Mouse (Mus musculus) left cerebral cortex, adult 8-10 months (tissue): Measurements from ENCODE around the gene Zbtb16. TPM values are rescaled to one million over a fixed set of nuclear protein-coding genes. Genes with fewer than 3 reads are reported as not detected.

Experiments
- DNase-seq, 2 experiments: peaks; one replicate each; pipeline ENCODE4 v3.0.0; 2022; ENCODE audit warnings: low spot score in 2 of 2
- total RNA-seq, 4 experiments: library from RNA; stranded (reverse); gene quantifications; 2 replicates each; pipeline ENCODE4 v1.2.4; 2022

Zbtb16 gene
- total RNA-seq, 4 experiments from 2014 or later = 66.8 to 72.0 (median 69.8) TPM

DNA sequence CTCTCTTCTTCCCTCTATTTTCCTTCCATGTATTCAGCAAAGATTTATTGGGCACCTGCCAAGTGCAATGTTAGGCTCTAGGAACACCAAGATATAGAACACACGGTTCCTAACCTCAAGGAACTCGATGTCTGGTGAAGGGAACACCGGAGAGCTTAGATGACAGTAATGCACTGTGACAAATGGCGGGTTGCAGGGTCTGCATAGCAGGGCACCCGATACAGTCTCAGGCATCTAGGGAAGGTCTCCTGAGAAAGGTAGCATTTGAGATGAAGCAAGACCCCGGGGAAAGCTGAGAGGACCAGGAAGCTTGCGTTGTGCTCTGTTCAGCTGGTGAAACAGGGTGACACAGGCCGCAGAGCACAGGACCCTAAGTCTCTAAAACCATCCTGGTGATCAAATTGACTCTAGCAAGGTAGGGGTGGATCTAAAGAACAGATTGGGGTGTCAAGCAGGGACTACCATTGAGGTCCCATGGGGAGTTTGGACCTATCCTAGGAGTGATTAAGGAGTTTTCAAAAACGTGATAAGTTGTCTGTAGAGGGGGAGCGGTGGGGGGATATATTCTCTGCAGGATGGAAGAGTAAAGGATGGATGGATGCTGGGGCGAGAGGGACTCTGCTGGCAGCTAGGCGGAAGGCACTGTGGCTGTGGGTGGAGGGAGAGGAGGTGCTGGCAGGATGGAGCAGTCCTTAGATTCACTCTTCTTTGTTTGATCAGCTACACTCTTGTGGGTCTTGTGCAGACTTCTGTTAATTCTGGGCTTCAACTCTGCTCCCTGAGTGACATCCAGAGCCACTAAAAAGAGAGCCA lies 187.5 kb downstream of the Zbtb16 start:
- peak in 1 of 2 experiments; percentile 11 for DNase-seq

DNA sequence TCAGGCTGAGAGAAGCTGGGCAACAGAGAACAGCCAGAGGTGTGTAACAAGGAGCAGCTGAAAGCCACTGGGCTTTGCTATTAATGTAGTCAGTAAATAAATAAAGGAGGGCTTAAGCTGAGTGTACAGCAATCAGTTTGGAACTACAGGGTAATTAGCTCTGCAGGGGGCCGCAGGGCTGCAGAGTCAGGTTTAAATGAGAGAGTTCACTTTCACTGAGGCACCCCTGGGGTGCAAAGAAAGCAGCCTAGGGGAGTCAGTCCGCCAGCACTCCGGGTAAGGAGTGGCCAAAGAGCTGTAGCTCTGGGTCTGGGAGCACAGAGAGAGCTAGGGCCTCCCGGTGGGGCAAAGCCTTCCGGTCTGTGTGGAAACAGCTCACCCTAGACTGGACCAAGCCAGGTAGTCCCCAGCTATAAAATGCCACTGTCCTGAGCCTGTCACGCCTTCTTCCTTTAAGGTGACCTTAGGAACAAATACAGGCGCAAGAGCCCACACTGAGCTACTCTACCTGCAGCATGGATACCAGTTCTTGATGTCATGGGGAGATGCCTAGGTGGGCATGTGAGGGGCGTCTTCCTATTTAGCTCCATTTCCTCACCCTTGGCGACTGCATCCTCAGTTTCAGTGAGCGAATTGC lies 188.3 kb downstream of the Zbtb16 start:
- peak in 1 of 2 experiments; percentile 8 for DNase-seq

DNA sequence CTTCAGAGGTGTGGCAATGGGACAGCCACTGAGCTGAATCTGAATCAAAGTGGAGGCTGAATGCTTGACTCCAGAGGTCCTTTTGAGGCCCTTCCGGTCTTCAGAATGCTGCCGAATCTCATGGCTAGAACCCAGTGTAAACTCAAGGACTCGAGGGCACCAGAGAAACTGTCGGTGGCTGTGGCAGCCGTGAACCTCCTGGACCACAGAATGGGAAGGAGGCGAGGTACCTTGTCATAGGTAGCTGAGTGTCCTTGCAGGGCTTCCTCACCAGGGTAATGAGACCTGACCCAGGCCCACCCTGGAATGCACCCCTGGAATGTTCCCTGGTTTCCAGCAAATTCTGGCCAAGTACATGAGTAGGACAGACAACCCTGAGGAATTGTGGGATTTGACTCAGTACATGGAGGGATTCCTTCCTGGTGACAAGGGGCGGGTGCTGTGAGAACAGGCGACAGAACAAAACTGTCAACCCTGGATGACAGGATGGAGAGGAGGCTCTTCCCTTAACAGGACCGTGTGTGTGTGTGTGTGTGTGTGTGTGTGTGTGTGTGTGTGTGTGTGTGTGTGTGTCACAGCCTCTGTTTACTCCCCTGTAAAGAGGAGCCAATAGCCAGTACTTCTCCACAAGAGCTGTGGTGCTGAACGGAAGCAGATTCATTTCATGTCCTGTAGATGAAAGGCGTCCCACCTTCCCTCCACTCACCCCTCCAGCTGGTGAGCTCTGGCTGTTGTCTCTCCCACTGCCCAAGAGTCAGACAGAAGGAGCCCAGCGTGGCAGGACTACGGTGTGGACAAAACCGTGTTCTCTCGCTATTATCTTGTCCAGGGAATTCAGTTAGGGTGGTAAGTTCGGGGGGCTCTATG lies 189.0 kb downstream of the Zbtb16 start:
- DNase-seq = peak in 1 of 2 experiments; percentile 5

DNA sequence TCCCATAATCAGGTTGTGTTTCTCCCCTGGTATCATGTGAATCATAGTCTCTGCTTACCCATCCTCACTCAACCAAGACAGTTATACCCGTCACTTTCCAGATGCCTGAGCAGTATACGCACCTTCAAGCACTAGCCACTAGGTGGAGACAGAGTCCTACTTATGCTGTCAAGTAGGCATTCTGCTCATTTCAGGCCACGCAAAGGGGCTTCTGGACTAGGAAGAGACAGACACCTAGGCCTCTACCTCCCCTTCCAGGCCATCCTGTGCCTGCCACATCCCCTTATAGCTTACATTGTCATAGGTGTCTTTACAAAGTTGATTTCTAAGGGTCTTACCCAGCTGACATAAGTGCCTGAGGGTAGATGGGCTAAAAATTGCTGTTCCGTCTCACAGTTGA lies 189.8 kb downstream of the Zbtb16 start:
- DNase-seq = peak in 1 of 2 experiments; percentile 54

DNA sequence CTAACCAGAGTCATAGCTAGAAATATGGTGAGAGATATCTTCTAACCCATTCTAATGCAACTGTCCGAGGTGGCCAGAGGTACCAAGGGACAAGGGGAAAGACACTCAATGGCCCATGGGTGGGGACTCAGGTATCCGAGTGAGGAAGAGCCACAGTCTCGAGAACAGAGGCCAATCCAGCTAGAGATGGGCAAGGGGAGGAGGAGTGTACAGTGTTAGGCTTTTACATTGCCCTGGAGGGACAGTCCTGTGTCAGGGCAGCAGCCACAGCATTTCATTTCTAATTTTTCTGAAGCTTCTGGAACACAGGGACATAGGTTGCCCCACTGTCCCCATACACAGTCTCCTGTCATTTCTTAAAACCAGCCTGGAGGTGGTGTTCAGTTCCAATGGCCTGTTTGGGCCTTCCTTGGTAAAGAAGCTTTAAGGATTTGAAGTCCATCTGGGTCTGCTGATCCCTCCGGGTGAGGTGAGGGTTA lies 190.3 kb downstream of the Zbtb16 start:
- DNase-seq = no peak

DNA sequence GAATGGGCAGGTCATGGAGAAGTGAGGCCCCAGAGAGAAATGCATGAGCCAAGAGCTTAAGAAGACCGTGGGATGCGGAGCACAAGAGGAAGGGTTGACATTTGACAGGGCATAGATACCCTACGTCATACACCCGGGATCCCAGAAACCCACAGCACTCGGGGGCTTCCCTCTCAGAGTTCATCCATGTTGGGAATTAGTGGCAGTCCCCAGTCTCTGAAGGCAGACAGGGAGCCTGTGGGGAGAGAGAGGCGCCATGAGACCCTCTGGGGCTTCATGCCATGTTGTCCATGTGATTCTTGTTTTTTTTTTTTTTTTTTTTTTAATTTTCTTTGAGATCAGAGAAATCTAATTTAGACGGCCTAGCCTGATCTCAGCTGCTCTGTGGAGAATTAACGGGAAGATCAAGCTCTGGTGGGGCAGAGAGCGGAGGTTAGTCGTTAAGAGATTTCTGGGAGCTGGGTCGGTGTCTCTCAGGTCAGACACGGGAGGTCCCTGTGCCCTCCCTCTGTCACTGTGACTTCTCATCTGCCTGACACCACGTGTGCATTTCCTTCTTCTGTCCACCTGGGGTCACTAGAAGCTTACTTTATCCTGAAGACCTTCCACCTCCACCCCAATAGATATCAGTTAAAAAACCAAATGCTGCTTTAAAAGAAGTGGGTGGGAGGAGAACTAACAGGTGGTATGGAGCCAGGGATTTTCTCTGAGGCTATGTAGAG lies 190.9 kb downstream of the Zbtb16 start:
- peak in 1 of 2 experiments; percentile 18 for DNase-seq

DNA sequence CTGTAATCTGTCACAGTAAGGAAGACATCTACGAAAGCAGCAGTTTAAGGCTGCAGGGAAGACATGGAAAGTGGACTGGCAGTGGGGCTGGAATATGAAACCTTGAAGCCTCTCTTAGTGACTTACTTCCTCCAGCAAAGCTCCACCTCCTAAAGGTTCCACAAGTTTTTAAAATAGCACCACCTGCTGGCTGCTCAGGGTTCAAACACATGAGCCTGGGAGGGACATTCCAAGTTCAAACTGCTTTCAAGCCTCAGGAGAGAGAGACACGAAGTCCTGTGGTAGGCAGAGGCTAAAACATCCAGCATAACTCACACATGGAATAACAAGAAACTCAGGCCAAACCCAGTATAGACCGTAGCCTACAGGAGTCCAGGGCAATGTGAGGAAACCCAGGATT lies 191.6 kb downstream of the Zbtb16 start:
- peak in 1 of 2 experiments; percentile 3 for DNase-seq

DNA sequence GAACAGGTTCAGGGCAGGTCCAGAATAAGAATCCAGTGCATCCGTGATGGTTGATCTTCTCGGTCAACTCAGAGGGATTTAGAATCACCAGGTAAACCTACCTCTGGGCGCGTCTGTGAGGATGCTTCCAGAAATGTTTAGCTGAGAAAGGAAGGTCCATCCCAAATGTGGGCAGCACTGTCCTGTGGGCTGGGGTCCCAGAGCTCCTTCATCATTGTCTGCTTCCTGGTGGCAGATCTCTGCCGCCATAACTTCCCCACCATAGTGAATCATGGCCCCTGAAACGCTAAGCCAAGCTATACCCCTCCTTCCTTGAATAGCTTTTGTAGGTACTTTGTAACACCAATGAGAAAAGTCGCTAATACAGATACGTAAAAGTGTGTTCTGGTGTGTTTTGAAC lies 194.4 kb downstream of the Zbtb16 start:
- DNase-seq = no peak

DNA sequence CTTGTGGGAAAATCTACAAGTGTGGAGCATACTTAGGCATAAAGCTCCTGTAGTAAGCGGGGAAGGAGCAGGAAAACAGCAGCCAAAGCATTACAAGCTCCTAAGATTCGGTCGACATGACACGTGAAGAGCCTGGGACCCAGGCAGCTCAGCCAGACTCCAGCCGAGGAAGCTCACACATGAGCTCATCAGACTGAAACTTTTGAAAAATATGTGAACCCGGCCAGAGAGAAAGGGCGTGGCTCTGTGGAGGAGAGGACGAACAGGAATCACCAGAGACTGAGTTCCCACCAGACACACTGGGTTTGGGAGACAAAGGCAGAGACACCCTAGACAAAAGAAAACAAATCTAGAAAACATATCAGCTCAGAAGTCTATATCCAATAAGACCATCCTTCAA lies 195.1 kb downstream of the Zbtb16 start:
- DNase-seq = peak in 1 of 2 experiments; percentile 1

DNA sequence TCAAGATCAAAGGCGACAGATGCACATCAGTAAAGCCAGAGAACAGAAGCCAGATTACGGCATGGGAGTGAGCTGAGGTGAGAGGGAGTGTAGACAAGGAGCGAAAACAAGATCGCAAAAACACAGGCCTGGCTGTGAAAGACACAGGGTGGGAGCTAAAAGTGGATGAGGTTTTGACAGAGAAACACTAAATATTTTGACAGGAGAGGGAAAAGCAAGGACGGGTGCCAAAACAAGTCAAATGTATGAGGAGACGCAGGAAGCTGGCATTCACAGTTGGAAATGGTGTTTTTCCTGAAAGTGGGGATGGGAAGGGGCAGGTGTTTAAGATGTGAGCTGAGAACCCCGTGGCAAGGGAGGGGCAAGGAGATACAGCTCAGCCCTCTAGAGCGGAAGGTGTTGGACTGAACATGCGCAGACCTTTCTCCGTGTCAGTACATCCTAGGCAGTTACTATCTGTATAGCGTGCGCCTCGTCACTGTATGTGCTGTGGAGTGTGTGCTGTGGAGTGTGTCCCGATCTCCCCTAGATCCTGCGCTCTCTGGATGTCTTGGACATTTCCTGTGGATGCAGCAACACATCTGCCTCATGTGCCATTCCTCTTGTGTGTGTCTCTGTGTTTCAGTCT lies 197.7 kb downstream of the Zbtb16 start:
- no peak for DNase-seq

DNA sequence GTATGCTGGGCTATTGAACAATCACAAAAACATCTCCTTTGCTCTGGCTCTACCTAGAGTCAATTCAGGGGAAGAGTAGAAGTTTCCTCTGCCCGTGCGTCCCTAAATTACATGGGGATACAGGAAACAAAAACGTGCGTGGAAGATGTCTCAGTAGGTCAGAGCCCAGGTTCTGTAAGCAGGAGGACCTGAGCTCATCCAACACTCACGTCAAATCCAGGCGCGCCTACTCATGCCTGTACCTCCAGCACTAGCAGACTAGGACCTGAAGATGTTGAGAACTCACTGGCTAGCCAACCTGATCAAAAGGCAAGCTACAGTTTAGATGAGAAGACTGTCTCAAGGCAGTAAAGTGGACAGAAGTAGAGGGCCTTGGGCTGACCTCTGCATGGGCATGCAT lies 198.9 kb downstream of the Zbtb16 start:
- DNase-seq = no peak

DNA sequence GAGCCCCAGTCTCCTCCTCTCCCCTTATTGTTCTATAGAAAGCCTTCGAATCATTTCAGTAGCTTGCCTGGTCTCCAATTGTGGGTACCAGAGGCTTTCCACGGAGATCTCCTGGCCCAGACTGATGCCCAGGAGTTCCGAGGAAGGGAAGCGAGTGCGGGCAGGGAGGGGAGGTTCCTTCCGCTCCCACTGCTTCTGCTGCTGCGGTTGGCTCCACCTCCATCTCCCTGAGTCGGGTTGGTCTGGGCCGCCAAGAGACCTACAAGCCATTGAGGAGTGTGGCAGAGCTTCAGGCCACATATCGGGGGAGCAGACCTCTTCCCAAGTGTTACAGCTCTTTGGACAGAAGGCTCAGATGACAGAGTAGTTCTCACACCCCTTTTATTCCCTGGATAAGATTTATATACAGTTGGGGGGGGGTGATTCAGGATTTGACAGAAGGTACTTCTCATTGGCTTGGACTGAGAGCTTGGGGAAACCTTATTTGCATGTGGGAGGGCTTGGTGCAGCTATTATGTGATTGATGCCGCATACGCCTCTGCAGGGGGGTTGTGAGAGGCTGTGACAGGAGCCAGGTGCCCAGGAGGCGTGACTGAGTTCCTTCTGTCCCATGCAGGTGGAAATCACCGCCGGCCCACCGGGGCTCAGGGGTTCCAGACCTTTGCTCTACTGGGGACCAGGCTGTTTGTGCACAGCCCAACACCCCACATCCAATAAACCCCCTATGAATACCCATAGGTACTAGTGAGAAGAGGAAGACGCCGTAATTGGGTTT lies 200.3 kb downstream of the Zbtb16 start:
- DNase-seq = no peak

DNA sequence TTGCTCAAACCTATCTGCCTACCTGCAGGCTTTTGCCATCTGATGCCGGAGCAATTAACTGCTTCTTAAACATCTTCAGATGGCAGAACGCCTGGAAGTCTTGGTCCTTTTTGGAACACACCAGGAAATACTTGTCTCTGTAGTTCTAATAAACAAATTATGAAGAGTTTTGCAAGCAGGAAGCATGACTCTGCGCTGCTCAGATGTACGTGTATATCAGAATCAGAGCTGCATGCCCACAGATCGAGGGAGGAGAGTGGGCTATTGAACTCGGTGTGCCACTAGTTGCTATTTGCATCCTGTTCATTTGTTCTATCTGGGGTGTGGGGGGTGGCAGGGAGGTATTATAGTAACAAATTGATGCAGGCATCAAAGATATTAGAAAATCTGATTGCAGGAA lies 202.9 kb downstream of the Zbtb16 start:
- DNase-seq = no peak

DNA sequence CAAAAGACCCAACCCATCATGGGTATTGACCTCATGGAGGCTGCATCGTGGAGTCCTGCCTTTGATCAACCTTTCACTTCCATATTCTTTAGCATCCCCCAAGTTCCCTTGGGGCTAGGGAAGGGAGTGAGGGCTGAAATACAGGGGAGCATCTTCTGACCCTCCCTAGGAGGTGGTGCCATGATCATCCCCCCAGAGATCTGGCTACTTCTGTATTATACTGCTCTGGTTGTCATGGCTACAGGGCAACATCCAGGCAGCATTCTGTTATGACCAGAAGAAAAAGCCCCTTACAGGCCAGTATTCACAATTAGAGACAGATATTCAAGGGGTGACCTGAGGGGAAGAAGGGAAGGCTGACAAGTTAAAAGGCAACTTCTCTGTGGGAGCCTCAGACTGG lies 216.8 kb downstream of the Zbtb16 start:
- DNase-seq = no peak

DNA sequence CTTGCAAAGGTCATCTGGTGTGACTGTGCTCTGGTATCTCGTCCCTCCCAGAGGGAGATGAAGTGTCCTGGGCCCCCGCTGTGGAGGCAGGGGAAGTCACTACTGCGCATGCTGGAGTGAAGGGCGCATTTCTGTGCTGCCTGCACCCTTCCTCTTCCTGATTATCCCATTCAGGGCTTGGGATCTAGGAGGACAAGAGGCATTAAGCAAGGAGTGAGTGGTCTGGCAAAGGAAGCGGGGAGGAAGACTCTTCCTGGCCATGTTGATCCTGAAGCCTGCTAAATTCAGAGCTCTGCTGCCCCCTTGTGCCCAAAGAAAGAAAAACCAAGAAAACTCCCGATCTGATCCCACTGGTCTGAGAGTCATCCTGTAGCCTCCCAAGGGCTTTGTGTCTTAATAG lies 217.4 kb downstream of the Zbtb16 start:
- peak; percentile 17 to 23 for DNase-seq

DNA sequence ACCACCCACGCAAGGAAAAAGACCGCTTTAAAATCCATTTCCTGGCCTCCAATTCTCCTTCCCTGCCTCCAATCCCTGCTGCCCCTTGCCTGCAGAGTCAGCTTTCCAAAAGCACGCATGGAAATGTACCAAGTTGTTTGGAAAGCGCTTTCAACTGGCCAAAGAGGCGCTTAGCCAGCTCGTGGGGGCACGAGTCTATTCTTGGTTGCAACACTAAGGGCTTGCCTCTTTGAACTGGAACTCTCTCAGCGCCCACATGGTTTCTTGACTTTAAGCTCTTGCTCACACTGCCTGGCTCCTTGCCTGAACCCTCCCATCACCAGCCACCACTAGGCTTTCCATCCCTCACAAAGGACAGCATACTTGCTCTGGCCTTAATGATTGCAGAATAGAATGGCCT lies 217.9 kb downstream of the Zbtb16 start:
- DNase-seq = no peak

DNA sequence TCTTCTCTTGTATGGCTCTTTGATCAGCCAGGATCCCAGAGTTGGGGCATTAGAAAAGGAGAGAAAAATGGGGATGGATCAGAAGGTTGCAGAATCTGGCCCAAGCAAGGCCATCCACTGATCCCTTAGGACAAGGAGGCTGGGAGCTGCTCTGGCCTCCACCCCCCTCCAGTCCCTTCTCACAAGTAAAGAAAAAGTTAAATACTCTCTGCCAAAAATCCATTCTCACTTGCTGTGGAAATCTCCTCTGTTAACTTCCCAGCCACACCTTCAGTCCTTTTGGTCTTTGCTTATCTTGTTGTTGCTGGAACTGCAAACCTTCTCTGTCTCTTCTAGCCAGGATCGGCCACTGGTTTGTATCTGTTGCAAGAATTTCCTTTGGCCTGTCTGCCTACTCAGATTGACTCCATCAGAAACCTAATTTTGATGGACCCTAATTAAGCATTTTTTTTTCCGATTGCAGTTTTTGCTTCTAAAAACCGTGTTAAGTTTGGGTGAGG lies 218.5 kb downstream of the Zbtb16 start:
- no peak for DNase-seq

DNA sequence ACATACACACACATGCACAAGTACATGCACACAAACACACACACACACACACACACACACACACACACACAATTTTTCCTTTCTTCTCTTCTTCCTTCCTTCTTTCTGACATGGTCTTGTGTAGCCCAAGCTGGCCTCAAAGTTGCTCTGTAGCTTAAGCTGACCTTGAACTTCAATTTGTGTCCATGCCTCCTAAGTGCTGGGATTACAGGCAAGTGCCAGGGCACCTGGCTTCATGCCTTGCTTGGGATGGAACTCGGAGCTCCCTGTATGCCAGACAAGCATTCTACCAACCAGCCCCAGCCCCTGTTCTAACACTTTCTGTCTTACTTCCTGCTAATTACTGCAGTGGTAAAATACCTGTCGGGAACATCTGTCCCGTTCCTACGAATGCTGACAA lies 222.8 kb downstream of the Zbtb16 start:
- no peak for DNase-seq

DNA sequence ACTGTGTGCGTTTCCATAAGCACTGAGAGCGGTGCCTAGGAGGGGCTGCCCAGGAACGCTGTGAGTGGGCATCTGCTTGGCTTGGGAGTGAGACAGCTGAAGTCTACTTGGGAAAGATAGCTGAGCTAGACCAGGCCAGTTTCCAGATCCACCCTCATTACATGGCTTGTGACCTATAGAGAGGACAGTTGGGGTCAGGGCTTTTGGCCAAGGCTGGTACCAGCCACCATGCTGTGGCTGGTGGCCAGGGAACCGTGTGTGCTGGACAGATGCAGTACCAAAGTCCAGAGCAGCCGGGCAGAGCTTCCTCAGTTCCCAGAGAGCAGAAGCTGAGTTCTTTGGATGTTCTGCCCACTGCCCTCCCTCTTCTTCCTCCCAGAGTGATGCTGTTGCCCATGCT lies 223.5 kb downstream of the Zbtb16 start:
- no peak for DNase-seq

DNA sequence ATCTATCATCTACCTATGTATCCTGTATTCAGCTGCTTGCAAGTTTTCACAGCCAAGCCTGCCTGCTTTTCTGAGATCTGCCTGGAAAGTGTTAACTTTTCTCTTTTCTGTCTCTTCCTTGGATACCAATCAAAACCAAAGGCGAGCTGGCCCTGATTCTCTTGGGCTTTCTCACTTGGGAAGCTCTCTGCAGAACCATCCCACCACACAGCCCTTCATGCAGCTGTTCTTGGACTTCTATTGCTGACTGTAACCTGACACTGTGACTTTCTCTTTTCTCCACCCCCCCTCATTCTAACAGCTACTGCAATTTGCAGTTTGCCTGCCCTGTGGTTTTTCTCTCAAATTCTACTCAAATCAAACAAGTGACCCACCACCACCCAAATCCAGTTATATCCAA lies 225.0 kb downstream of the Zbtb16 start:
- no peak for DNase-seq
